Mouse (Mus musculus) embryo, embryonic 9.5 days (tissue): ENCODE results near the gene Neurl1b.

ENCODE experiments used
- DNase-seq: peaks from one replicate; pipeline ENCODE4 v3.0.0-alpha.2; 2017; ENCODE audit errors: extremely low spot score

Neurl1b gene

DNA sequence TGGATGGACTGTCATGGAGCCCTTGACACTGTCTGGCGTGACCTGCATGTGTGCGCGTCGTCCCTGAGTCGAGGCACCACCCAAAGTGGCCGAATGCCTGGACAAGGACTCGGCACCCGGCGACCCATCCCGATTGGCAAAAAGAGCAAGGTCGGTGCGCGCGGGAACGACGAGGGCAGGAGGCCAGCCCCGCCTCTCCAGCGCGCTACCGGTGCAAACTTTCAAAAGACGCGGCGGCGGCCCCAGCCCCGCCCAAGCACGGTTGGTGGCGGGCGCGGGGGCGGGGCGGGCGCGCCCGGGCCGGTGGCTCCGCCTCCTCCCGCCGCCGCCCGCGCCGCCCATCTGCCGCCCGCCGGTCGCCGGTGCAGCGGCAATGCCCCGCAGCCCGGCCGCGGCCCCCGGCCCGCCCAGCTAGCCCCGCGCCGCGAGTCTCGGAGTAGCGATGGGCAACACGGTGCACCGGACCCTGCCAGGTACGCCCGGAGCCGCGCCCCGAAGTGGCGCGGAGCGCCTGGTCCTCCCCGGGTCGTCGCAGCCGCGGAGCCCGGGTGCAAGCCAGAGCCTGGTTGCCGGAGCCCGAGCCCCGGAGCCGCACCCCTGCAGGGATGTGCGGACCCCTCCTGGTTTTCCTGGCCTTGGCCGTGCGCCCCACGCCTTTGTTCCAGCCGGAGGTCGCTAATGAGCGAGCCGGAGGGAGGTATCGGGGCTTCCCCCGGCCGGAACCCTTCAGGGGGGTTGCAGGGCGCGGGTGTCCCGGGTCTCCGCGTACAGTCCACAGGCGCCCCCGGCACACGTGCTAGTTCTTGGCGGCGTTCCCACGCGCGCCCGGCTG, at the start of gene Neurl1b:
TSS of gene Neurl1b (plus strand) at position 307 of the 832 bp plus-strand sequence.
- DNase-seq: peak; percentile 41

DNA sequence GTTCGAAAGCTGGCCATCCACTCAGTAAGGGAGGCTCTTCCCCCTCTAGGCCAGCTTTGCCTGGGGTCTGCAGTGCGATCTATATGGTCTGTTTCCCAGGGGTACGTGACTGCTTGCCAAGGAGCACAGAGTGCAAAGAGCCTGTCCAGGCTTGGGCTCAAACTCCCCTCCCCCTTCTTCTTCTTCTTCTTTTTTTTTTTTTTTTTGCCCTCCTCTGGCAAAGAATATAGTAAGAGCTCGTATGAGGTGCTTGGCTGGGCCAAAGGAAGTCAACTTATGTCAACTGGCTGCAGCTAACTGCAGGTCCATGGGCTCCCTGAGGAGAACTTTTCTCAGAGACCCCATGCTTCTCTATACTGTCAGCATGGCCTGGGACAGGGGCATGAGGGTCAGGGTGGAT, 47.8 kb upstream of the Neurl1b start:
- DNase-seq: no peak

DNA sequence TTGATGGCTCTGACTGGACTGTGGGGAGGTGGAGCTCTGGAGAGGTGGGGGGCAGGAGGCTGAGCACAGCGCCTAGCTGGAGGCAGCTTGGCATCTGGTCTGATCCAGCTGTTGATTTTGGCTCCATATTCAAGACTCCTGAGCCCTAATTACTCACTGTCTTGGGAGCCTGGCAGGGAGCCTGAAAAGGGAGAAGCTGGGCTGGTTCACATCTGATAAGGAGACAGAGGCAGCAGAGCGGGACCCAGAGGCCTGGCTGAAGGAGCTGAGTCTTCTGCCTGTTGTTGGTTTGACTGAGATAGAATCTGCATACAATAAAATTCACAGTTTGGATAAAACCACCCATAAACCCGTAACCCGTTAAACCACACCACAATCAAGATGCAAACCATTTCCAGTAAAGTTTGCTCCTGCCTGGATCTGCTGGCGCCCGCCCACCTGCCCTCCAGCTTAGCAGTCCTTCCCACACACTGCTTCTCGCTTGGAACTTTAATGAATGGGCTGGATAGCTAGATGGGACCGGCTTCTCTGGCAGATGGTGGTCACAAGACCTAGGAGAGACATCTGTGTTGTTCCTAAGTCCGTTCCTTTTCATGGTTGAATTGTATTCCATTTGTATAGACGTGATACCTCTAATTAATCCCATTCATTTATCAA, 46.2 kb upstream of the Neurl1b start:
- no peak for DNase-seq

DNA sequence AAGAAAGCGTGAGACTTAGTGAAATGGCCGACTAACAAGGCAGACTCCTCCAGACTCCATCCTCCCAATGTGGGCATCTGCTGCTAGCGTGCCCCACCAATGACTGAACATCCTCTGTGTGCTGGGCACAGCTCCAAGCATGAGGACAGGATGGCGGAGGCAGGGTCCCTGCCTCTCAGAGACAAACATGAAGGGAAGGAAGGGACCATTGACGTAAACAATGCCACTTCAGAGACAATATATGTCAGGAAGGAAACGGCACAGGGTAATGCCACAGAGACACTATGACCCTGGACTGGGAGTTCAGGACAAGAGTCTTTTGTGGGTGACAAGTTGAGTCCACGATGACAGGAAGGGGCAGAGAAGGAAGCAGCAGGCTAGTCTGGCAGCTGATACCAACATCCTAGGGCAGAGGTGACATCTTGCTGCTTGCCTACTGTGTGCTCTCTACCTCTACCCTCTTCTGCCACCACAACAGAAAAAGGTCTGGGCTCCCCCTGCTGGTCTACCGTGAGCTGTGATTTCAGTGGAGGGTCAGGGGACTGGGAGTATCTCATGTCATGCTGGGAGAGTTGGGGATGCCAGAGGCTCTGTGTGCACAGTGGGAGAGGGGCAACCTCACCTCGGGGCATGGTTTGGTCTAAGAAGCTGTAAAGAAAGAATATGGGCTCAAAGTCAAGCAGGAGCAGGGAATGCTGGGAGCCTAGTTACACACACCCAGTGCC, 43.9 kb upstream of the Neurl1b start:
- no peak for DNase-seq

DNA sequence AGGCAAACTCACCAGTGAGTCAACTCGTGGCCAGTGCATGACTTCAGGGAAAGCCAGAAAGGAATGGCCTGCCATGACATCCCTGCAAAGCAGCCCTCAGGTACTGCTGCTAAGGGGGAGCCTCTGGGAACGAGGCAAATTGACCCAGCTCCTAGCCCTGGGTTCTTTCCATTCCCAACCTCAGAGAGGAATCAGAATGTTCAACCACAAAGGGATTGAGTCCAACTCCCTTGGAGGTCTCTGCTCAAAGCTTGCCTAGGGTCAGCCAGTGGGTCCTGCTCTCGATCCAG, 43.4 kb upstream of the Neurl1b start:
- no peak for DNase-seq

GRCm38 (mm10) chr17:26373211-26373610, 41.4 kb upstream of the Neurl1b start:
- DNase-seq: no peak

DNA sequence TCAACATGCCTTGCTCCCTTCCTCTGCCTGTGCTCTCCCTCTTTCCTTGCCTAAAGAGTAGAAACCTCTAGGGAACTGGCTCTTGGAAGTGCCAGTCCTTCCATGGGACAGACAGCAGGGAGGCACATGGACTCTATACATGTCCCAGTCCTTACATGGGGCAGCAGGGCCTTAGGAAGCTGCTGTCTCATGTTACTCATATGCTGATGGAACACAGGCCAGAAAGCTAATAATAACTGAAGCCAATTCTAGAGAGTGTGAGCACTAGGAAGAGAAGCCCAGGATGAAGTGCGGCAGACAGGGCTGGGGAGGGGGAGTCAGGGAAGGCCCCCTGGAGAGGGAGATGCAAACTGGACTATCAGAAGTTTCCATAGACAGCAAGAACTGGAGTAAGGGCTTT, 38.2 kb upstream of the Neurl1b start:
- DNase-seq: no peak

- no peak for DNase-seq
Measured at GRCm38 (mm10) chr17:26376994-26377744, 37.5 kb upstream of the Neurl1b start.

DNA sequence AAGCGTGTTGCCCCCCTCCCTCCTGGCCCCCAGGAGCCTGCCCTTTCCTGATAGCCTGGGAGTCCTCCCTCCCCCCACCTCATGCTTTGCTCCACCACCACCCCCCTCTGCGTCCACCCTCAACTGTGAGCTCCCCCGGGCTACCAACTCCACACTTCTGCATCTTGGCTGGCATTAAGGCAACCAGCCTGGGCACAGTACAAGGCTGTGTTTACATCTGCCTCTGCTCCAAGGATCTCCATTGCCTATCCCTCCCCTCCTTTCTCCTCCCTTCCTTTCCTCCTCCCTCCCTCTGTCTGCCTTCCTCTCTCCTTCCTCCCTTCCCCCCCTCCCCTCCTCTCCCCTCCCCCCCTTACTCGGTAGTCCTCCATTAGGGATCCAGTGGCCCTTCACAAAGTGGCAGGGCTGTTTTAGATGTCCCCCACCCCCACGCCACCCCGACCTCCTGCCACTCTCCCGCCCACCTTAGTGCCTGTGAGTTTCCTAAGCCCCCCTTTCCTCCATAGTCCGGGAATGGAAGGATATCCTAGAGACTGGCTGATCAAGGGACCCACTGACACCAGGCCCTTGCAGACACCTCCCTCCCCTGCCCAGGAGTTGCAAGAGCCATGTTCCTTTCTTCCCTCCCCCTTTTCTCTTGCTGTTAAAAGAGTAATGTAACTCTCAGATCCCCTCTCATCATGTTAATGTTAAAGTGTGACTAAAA, 34.2 kb upstream of the Neurl1b start:
- DNase-seq: no peak

GRCm38 (mm10) chr17:26380986-26381446, 33.6 kb upstream of the Neurl1b start:
- DNase-seq: peak; percentile 22

DNA sequence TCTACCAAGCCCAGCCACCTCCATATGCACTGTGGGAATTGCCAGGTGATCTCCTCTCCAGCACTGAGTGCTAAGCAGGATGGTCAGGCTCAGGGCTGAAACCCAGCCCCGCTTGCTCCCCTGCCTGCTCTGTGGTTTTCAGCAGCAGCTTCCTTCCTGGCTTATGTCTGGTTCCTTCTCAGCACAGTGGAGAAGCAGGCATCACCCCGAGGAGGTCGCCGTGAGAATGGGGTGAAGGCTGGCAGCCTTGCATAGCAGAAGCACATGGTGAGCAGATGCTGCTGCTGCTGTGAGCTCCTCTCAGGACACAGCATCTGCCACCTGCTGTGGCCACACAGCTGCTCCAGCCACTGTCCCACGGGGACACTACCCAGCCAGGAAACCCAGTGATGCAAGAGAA, 33.0 kb upstream of the Neurl1b start:
- no peak for DNase-seq

GRCm38 (mm10) chr17:26382176-26382575, 32.5 kb upstream of the Neurl1b start:
- no peak for DNase-seq

- DNase-seq: no peak
Measured at GRCm38 (mm10) chr17:26382687-26383086, 31.9 kb upstream of the Neurl1b start.

DNA sequence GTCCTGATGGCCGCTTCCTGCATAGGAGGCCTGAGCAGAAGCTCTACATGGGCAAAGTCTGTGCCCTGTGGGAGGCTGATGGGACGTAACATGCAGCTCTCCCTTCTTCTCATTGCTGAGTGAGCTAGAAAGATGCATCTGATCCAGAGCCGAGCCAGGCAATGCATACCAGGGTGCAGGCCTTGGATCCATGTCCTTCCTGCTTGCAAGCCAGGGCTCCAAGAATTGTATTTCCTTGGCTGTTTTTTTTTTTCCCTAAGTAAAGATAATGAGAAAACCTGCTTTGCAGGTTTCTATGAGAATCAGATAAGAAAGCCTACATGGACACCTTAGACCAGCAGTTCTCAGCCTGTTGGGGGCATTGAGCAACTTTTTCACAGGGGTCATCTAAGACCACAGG, 30.5 kb upstream of the Neurl1b start:
- DNase-seq: no peak

- no peak for DNase-seq
Measured at GRCm38 (mm10) chr17:26385252-26386130, 29.1 kb upstream of the Neurl1b start.

DNA sequence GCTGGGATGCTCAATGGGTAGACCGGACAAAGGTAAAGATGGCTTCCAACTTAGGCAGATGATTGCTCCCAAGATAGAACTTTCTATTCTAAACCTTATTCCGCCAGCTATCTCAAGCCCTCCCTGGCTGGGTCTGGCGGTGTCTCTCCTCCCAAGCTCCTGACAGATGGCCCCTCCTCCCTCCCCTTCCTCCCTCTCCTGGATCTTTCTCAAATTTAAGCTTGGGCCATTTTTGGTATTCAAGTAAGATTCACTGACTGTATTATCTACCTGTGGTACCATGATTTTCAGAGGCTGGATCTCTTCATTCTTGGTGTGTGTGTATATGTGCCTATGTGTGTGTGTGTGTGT, 28.5 kb upstream of the Neurl1b start:
- DNase-seq: no peak

GRCm38 (mm10) chr17:26388106-26388505, 26.5 kb upstream of the Neurl1b start:
- DNase-seq: no peak

DNA sequence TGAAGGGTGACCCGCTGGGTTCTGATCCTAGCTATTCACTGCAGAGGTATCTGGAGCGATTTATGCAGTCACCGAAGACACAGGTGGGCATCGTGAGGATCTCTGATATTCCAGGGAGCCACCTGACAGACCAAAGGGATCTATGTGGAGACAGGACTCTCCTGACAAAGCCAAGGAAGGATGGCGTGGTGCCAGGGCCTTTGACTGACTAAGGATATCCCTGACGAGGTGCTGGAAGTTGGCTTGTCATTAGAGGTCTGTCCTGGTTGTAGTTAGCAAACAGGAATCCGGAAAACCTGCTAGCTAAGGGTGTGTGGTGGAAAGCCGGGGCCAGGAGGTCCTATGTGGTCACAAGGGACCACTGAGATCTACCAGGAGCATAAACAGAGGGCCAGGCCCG, 25.4 kb upstream of the Neurl1b start:
- no peak for DNase-seq

DNA sequence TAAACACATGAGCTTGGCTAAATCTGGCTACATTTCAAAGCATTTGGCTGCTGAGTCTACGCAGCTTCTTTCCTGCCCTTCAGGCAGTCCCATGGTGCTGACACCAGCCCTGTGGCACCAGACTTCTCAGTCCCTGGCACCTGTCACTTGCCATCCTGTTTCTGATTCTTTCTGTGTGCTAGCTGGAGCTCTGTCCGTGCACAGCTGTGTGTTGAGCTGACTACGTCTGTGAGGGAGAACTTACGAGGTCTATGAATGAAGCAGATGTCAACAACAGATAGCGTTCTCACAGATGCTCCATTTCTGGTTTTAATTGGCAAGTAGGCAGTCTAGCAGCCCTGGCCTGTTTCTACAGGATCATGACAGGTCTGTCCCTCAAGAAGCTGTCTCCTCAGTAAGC, 24.0 kb upstream of the Neurl1b start:
- DNase-seq: no peak

- no peak for DNase-seq
Measured at GRCm38 (mm10) chr17:26392355-26392754, 22.3 kb upstream of the Neurl1b start.

GRCm38 (mm10) chr17:26396765-26397164, 17.9 kb upstream of the Neurl1b start:
- DNase-seq: no peak
